Mouse (Mus musculus) midbrain, embryonic 10.5 days (tissue): ENCODE results near the gene Ror1. TPM values are rescaled to one million over a fixed set of nuclear protein-coding genes. Genes with fewer than 3 reads are reported as not detected.

Experiments used
- DNase-seq: peaks from one replicate; pipeline ENCODE4 v3.0.0-alpha.2; 2017; ENCODE audit warnings: low spot score
- H3K27ac ChIP-seq: fragments of 300-500 bp; sonication (generic); replicated peaks from 2 replicates; pipeline ENCODE4 v1.5.1; 2016; ENCODE audit warnings: mild to moderate bottlenecking
- H3K27me3 ChIP-seq: fragments of 300-500 bp; sonication (generic); 2 replicates; pipeline ENCODE4 v1.6.1; 2016; ENCODE audit warnings: low read depth, mild to moderate bottlenecking; ENCODE audit not compliant: poor library complexity, severe bottlenecking
- H3K36me3 ChIP-seq: fragments of 300-500 bp; sonication (generic); 2 replicates; pipeline ENCODE4 v1.6.1; 2016; ENCODE audit warnings: mild to moderate bottlenecking, moderate library complexity
- H3K4me1 ChIP-seq: fragments of 300-500 bp; sonication (generic); 2 replicates; pipeline ENCODE4 v1.6.1; 2016
- H3K4me3 ChIP-seq: fragments of 300-500 bp; sonication (generic); 2 replicates; pipeline ENCODE4 v1.5.1; 2016; ENCODE audit warnings: mild to moderate bottlenecking, moderate library complexity
- H3K9me3 ChIP-seq: fragments of 300-500 bp; sonication (generic); replicated peaks from 2 replicates; pipeline ENCODE4 v1.6.1; 2016; ENCODE audit warnings: mild to moderate bottlenecking
- WGBS: fragments of 180-500 bp; shearing (Covaris S2); methylation state at CpG from one replicate; pipeline ENCODE4 v1.1.7; 2016; 5-methylcytosine and 5-hydroxymethylcytosine counted together
- polyA plus RNA-seq: library from polyadenylated mRNA; unstranded; fragments of >200 nt; fragmentation: Nextera tagmentation; extraction: Ambion mirVana; gene quantifications from 2 replicates; pipeline ENCODE4 v1.2.1, GENCODE M21; 2016

The Ror1 gene
- polyA plus RNA-seq, 1 experiment from 2014 or later = 5.9 TPM

- peaks cover 9% of the 10 kb centered on the region for H3K4me1 ChIP-seq
- H3K4me3 ChIP-seq = no peak overlapping the region
- no peaks in the 10 kb centered on the region for H3K36me3 ChIP-seq
- H3K27ac ChIP-seq = no peak overlapping the region
- WGBS = 68% methylated on average over 4 of the region's 4 CpGs
- no peaks in the 10 kb centered on the region for H3K9me3 ChIP-seq
- peaks cover 7% of the 10 kb centered on the region; the same call in 1 of the 2 replicates for H3K27me3 ChIP-seq
- DNase-seq = no peak
Observed at GRCm38 (mm10) chr4:100373780-100374179, 278.2 kb downstream of the Ror1 start.

GRCm38 (mm10) chr4:100375286-100375685, 279.7 kb downstream of the Ror1 start:
- peaks cover 9% of the 10 kb centered on the region for H3K4me1 ChIP-seq
- no peaks in the 10 kb centered on the region for H3K9me3 ChIP-seq
- no peak overlapping the region for H3K4me3 ChIP-seq
- WGBS = 92% methylated on average over 5 of the region's 5 CpGs
- DNase-seq = no peak
- H3K27me3 ChIP-seq = no peaks in the 10 kb centered on the region; the same call in 1 of the 2 replicates
- H3K27ac ChIP-seq = no peak overlapping the region
- no peaks in the 10 kb centered on the region for H3K36me3 ChIP-seq

GRCm38 (mm10) chr4:100376163-100376562, 280.6 kb downstream of the Ror1 start:
- Histone ChIP-seq H3K9me3 (no peaks in the 10 kb centered on the region), H3K27ac (no peak overlapping the region), H3K36me3 (no peaks in the 10 kb centered on the region), H3K27me3 (no peaks in the 10 kb centered on the region; the same call in 1 of the 2 replicates), H3K4me3 (no peak overlapping the region), H3K4me1 (peaks cover 9% of the 10 kb centered on the region)
- 61% methylated on average over 6 of the region's 6 CpGs for WGBS
- DNase-seq = no peak

- H3K27ac ChIP-seq = no peak overlapping the region
- H3K36me3 ChIP-seq = no peaks in the 10 kb centered on the region
- no peak overlapping the region for H3K4me3 ChIP-seq
- no peaks in the 10 kb centered on the region; the same call in 1 of the 2 replicates for H3K27me3 ChIP-seq
- no peak for DNase-seq
- H3K9me3 ChIP-seq = no peaks in the 10 kb centered on the region
- WGBS = 81% methylated on average over 3 of the region's 3 CpGs
- peaks cover 9% of the 10 kb centered on the region for H3K4me1 ChIP-seq
Observed at GRCm38 (mm10) chr4:100377231-100377630, 281.6 kb downstream of the Ror1 start.

- Histone ChIP-seq H3K4me1 (peaks cover 9% of the 10 kb centered on the region), H3K27ac (no peak overlapping the region), H3K4me3 (no peak overlapping the region), H3K36me3 (no peaks in the 10 kb centered on the region), H3K9me3 (no peaks in the 10 kb centered on the region), H3K27me3 (no peaks in the 10 kb centered on the region; the same call in 1 of the 2 replicates)
- 86% methylated on average over 4 of the region's 4 CpGs for WGBS
- no peak for DNase-seq
Observed at GRCm38 (mm10) chr4:100377996-100378395, 282.4 kb downstream of the Ror1 start.

GRCm38 (mm10) chr4:100381760-100382159, 286.2 kb downstream of the Ror1 start:
- H3K27ac ChIP-seq = no peak overlapping the region
- H3K27me3 ChIP-seq = no peaks in the 10 kb centered on the region; the same call in 1 of the 2 replicates
- no peaks in the 10 kb centered on the region for H3K36me3 ChIP-seq
- DNase-seq = no peak
- no peak overlapping the region for H3K4me3 ChIP-seq
- 85% methylated on average over 4 of the region's 4 CpGs for WGBS
- no peaks in the 10 kb centered on the region for H3K9me3 ChIP-seq
- no peaks in the 10 kb centered on the region for H3K4me1 ChIP-seq

GRCm38 (mm10) chr4:100386272-100386988, 290.8 kb downstream of the Ror1 start:
- 71% methylated on average over 5 of the region's 5 CpGs for WGBS
- DNase-seq = no peak
- Histone ChIP-seq H3K27ac (no peak overlapping the region), H3K27me3 (no peaks in the 10 kb centered on the region), H3K4me1 (no peaks in the 10 kb centered on the region), H3K9me3 (no peaks in the 10 kb centered on the region), H3K36me3 (no peaks in the 10 kb centered on the region), H3K4me3 (no peak overlapping the region)

- Histone ChIP-seq H3K27me3 (no peaks in the 10 kb centered on the region), H3K27ac (no peak overlapping the region), H3K9me3 (no peaks in the 10 kb centered on the region), H3K36me3 (no peaks in the 10 kb centered on the region), H3K4me1 (no peaks in the 10 kb centered on the region), H3K4me3 (no peak overlapping the region)
- no peak for DNase-seq
- 94% methylated on average over 6 of the region's 6 CpGs for WGBS
Observed at GRCm38 (mm10) chr4:100390436-100390835, 294.8 kb downstream of the Ror1 start.

GRCm38 (mm10) chr4:100391021-100391420, 295.4 kb downstream of the Ror1 start:
- no peak overlapping the region for H3K27ac ChIP-seq
- DNase-seq = no peak

GRCm38 (mm10) chr4:100393374-100394061, 297.9 kb downstream of the Ror1 start:
- H3K4me3 ChIP-seq = no peak overlapping the region
- H3K9me3 ChIP-seq = no peaks in the 10 kb centered on the region
- no peaks in the 10 kb centered on the region for H3K4me1 ChIP-seq
- DNase-seq = no peak
- H3K36me3 ChIP-seq = no peaks in the 10 kb centered on the region
- H3K27ac ChIP-seq = no peak overlapping the region
- WGBS = 88% methylated on average over 12 of the region's 12 CpGs
- no peaks in the 10 kb centered on the region for H3K27me3 ChIP-seq

More at GRCm38 (mm10) chr4:100391021-100391420, 295.4 kb downstream of the Ror1 start:
- WGBS = 94% methylated on average over 6 of the region's 6 CpGs
- H3K4me1 ChIP-seq = no peaks in the 10 kb centered on the region
- H3K27me3 ChIP-seq = no peaks in the 10 kb centered on the region
- no peak overlapping the region for H3K4me3 ChIP-seq
- H3K9me3 ChIP-seq = no peaks in the 10 kb centered on the region
- no peaks in the 10 kb centered on the region for H3K36me3 ChIP-seq

GRCm38 (mm10) chr4:100395407-100395806, 299.8 kb downstream of the Ror1 start:
- DNase-seq = no peak
- H3K27ac ChIP-seq = no peak overlapping the region
- no peaks in the 10 kb centered on the region for H3K36me3 ChIP-seq
- H3K27me3 ChIP-seq = no peaks in the 10 kb centered on the region
- H3K4me1 ChIP-seq = no peaks in the 10 kb centered on the region
- 88% methylated on average over 4 of the region's 4 CpGs for WGBS
- H3K9me3 ChIP-seq = no peaks in the 10 kb centered on the region
- no peak overlapping the region for H3K4me3 ChIP-seq

- WGBS = 74% methylated on average over 3 of the region's 3 CpGs
Observed at GRCm38 (mm10) chr4:100398079-100398478, 302.5 kb downstream of the Ror1 start.

GRCm38 (mm10) chr4:100401078-100401477, 305.5 kb downstream of the Ror1 start:
- Histone ChIP-seq H3K27ac (no peak overlapping the region), H3K36me3 (no peaks in the 10 kb centered on the region), H3K4me1 (no peaks in the 10 kb centered on the region), H3K9me3 (no peaks in the 10 kb centered on the region), H3K27me3 (no peaks in the 10 kb centered on the region), H3K4me3 (no peak overlapping the region)
- no peak for DNase-seq
- WGBS = 78% methylated on average over 3 of the region's 3 CpGs

More at GRCm38 (mm10) chr4:100398079-100398478, 302.5 kb downstream of the Ror1 start:
- H3K4me1 ChIP-seq = no peaks in the 10 kb centered on the region
- no peak for DNase-seq
- no peaks in the 10 kb centered on the region for H3K36me3 ChIP-seq
- H3K9me3 ChIP-seq = no peaks in the 10 kb centered on the region
- no peak overlapping the region for H3K27ac ChIP-seq
- H3K4me3 ChIP-seq = no peak overlapping the region
- no peaks in the 10 kb centered on the region for H3K27me3 ChIP-seq
